Mouse (Mus musculus): ENCODE results near the gene Gatb. TPM values are rescaled to one million over a fixed set of nuclear protein-coding genes. Genes with fewer than 3 reads are reported as not detected.

The Gatb gene
- polyA plus RNA-seq, 1 experiment from 2014 or later: 24.0 TPM

DNA sequence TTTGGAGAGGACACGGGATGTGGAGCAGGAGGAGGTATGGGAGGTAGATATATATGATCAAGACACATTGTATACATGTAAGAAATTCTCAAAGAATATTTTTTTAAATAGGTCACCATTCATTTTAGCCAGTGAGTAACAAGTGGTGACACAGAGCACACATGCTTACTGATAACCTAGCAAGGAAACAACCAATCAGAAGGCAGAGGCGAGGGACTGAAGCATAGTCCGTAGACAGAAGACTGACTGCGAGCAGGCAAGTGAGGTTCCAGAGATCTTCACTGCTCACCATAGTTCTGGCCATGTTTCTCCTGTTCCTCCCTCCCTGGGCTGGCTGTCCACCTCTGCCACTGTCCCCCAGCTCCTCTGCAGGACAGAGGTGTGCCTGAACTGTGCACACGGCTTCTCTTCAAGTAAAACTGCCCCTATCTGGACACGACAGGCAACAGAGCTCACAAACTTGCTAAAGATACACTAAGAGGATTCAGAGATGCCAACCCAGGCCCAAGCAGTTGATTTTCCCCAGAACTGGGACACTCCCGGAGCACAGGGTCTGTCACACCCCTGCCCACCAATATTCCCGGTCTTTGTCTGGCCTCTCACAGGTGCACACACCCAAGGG, 105.5 kb downstream of the Gatb start:
- Histone ChIP-seq H3K27me3 (replicated peaks; ENCODE audit: control insufficient read depth, insufficient read depth, low read length) (no peaks in the 10 kb centered on the region), H3K9ac (replicated peaks; ENCODE audit: low read depth, low read length) (no peak overlapping the region), H3K4me2 (ENCODE audit: low read length) (no peak overlapping the region), H3K4me3 (replicated peaks; ENCODE audit: low read length) (no peak overlapping the region), H3K4me1 (replicated peaks; ENCODE audit: control insufficient read depth, insufficient read depth, low read length) (no peaks in the 10 kb centered on the region), H3K36me3 (ENCODE audit: control insufficient read depth, insufficient read depth) (no peaks in the 10 kb centered on the region), H3K27ac (ENCODE audit: low read length) (no peak overlapping the region), H3K9me3 (ENCODE audit: control insufficient read depth, low read length) (no peaks in the 10 kb centered on the region)
- 87% methylated on average over 8 of the region's 8 CpGs for WGBS
- no peak for ATAC-seq

DNA sequence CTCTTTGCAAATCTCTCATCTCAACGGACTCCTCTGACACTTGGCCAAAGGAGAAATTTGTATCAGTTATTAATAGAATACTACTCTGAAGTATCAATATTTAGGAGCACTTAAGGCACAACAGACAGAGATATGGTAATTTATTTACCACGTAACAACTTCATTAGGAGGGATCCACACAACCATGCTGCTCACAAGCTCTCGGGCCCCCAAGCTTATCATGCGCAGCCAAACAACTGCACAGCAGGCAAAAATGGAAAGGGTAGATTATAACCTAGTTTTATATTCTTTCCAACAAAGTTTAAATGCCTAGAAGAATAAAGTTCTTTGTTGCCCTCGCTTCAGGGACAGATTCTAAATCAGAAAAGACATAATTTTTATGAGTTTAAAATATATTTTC, 106.0 kb downstream of the Gatb start:
- Histone ChIP-seq H3K4me2 (ENCODE audit: low read length) (no peak overlapping the region), H3K4me1 (replicated peaks; ENCODE audit: control insufficient read depth, insufficient read depth, low read length) (no peaks in the 10 kb centered on the region), H3K4me3 (replicated peaks; ENCODE audit: low read length) (no peak overlapping the region), H3K36me3 (ENCODE audit: control insufficient read depth, insufficient read depth) (no peaks in the 10 kb centered on the region), H3K9ac (replicated peaks; ENCODE audit: low read depth, low read length) (no peak overlapping the region), H3K9me3 (ENCODE audit: control insufficient read depth, low read length) (no peaks in the 10 kb centered on the region), H3K27ac (ENCODE audit: low read length) (no peak overlapping the region), H3K27me3 (replicated peaks; ENCODE audit: control insufficient read depth, insufficient read depth, low read length) (no peaks in the 10 kb centered on the region)
- no peak for ATAC-seq
- WGBS: 88% methylated on average over 5 of the region's 5 CpGs

DNA sequence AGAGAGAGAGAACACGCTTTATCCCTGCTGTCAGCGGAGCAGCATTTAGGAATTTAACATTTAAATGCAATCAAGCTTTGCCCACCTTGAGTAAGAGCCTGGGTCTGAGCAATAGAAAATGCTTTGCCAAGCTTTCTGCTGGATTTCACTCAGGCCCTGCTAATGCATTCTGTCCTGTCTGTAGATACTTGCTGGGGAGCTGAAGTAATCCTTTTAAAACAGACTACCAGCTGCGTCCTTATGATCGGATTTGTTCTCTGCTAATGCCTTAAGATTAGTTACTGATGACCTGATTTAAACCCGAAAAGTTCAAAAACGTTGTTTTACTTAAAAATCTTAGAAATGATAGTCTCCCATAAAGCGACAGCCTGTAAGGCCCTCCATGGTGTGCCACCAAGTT, 107.2 kb downstream of the Gatb start:
- 50% methylated on average over 7 of the region's 7 CpGs for WGBS
- ATAC-seq: no peak
- no peak overlapping the region for H3K27ac ChIP-seq (ENCODE audit: low read length)
- H3K4me2 ChIP-seq (ENCODE audit: low read length): no peak overlapping the region
- H3K27me3 ChIP-seq (replicated peaks; ENCODE audit: control insufficient read depth, insufficient read depth, low read length): no peaks in the 10 kb centered on the region
- no peak overlapping the region for H3K9ac ChIP-seq (replicated peaks; ENCODE audit: low read depth, low read length)
- H3K36me3 ChIP-seq (ENCODE audit: control insufficient read depth, insufficient read depth): no peaks in the 10 kb centered on the region
- H3K9me3 ChIP-seq (ENCODE audit: control insufficient read depth, low read length): no peaks in the 10 kb centered on the region
- no peak overlapping the region for H3K4me3 ChIP-seq (replicated peaks; ENCODE audit: low read length)
- H3K4me1 ChIP-seq (replicated peaks; ENCODE audit: control insufficient read depth, insufficient read depth, low read length): no peaks in the 10 kb centered on the region

DNA sequence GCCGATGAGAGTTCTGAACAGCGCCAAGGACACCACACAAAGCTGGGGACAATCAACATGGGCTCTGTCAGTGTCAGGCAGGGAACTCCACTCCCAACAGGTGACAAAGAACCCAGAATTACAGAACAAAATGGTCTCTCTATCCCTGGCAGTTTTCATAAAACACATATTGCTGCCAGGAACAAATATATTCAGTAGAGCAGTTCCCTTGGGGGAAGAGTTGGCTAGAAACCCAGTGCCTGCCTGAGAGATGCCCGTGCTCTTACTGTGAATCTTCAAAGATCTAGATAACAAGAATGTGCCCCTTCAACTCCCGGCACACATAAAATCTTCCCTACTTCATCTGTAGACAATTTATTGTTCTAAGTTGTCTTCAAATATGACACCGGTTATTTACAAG, 109.7 kb downstream of the Gatb start:
- Histone ChIP-seq H3K27ac (ENCODE audit: low read length) (no peak overlapping the region), H3K9me3 (ENCODE audit: control insufficient read depth, low read length) (no peaks in the 10 kb centered on the region), H3K9ac (replicated peaks; ENCODE audit: low read depth, low read length) (no peak overlapping the region), H3K4me3 (replicated peaks; ENCODE audit: low read length) (no peak overlapping the region), H3K4me2 (ENCODE audit: low read length) (no peak overlapping the region), H3K36me3 (ENCODE audit: control insufficient read depth, insufficient read depth) (no peaks in the 10 kb centered on the region), H3K27me3 (replicated peaks; ENCODE audit: control insufficient read depth, insufficient read depth, low read length) (no peaks in the 10 kb centered on the region), H3K4me1 (replicated peaks; ENCODE audit: control insufficient read depth, insufficient read depth, low read length) (no peaks in the 10 kb centered on the region)
- 83% methylated on average over 5 of the region's 5 CpGs for WGBS
- no peak for ATAC-seq

DNA sequence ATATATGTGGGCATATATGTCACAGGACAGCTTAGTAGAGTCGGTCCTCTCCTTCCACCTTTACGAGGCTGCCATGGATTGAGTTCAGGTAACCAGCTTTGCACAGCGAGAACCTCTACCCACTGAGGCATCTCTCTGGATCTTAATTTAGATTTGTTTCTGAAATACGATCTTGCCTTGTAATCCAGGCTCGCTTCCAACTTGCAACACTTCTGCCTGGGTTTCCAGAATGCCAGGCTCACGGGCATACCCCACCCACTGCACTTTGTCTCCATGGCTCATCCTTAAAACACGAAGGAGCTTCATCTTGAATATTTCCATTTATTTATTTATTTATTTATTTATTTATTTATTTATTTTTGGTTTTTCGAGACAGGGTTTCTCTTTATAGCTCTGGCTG, 111.4 kb downstream of the Gatb start:
- H3K4me3 ChIP-seq (replicated peaks; ENCODE audit: low read length): no peak overlapping the region
- WGBS: 86% methylated on average over 8 of the region's 8 CpGs
- no peak overlapping the region for H3K27ac ChIP-seq (ENCODE audit: low read length)
- H3K27me3 ChIP-seq (replicated peaks; ENCODE audit: control insufficient read depth, insufficient read depth, low read length): no peaks in the 10 kb centered on the region
- H3K4me2 ChIP-seq (ENCODE audit: low read length): no peak overlapping the region
- H3K36me3 ChIP-seq (ENCODE audit: control insufficient read depth, insufficient read depth): no peaks in the 10 kb centered on the region
- no peaks in the 10 kb centered on the region for H3K4me1 ChIP-seq (replicated peaks; ENCODE audit: control insufficient read depth, insufficient read depth, low read length)
- no peak for ATAC-seq
- H3K9me3 ChIP-seq (ENCODE audit: control insufficient read depth, low read length): no peaks in the 10 kb centered on the region
- H3K9ac ChIP-seq (replicated peaks; ENCODE audit: low read depth, low read length): no peak overlapping the region

DNA sequence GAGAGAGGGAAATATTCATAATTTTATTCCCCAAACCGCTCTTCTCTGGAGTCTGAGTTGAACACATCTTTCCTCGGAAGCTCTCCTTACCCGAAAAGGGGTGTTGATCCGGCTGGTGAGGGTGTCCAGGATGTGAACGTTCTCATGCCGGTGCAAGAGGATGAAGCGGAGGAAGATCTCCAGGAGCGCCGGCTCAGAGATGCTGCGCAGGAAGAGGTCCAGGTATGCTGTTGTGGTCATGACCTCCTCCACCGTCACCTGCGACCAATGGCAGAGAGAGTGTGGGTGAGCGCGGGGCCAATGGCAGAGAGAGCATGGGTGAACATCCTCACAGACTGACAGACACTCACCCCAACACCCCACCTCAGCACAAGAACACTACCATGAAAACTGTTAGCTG, 114.4 kb downstream of the Gatb start:
- 96% methylated on average over 14 of the region's 14 CpGs for WGBS
- no peak overlapping the region for H3K27ac ChIP-seq (ENCODE audit: low read length)
- H3K4me1 ChIP-seq (replicated peaks; ENCODE audit: control insufficient read depth, insufficient read depth, low read length): no peaks in the 10 kb centered on the region
- no peaks in the 10 kb centered on the region for H3K36me3 ChIP-seq (ENCODE audit: control insufficient read depth, insufficient read depth)
- no peak for ATAC-seq
- no peak overlapping the region for H3K4me3 ChIP-seq (replicated peaks; ENCODE audit: low read length)
- H3K9ac ChIP-seq (replicated peaks; ENCODE audit: low read depth, low read length): no peak overlapping the region
- H3K4me2 ChIP-seq (ENCODE audit: low read length): no peak overlapping the region
- no peaks in the 10 kb centered on the region for H3K27me3 ChIP-seq (replicated peaks; ENCODE audit: control insufficient read depth, insufficient read depth, low read length)
- H3K9me3 ChIP-seq (ENCODE audit: control insufficient read depth, low read length): no peaks in the 10 kb centered on the region

DNA sequence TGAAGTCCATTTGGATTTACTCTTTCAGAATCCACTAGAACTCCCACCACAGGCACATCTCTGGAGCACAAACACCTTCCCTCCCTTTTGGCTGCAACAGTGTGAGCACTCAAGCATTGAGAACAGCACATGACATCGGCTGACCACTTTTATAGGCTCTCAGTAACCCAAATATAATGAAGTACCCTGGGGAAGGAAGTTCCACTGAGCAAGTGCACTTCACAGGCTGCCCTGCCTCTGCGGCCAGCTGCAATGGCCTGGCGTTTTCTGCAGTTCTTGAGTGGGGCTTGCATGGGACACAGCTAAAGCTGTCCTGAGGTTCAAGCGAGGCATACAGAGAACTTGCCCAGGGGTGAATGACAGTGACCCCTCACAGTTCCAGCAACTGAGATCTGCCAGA, 117.2 kb downstream of the Gatb start:
- no peaks in the 10 kb centered on the region for H3K9me3 ChIP-seq (ENCODE audit: control insufficient read depth, low read length)
- no peaks in the 10 kb centered on the region for H3K4me1 ChIP-seq (replicated peaks; ENCODE audit: control insufficient read depth, insufficient read depth, low read length)
- H3K4me2 ChIP-seq (ENCODE audit: low read length): no peak overlapping the region
- H3K27me3 ChIP-seq (replicated peaks; ENCODE audit: control insufficient read depth, insufficient read depth, low read length): no peaks in the 10 kb centered on the region
- no peak overlapping the region for H3K4me3 ChIP-seq (replicated peaks; ENCODE audit: low read length)
- H3K27ac ChIP-seq (ENCODE audit: low read length): no peak overlapping the region
- no peak overlapping the region for H3K9ac ChIP-seq (replicated peaks; ENCODE audit: low read depth, low read length)
- 67% methylated on average over 4 of the region's 4 CpGs for WGBS
- no peak for ATAC-seq
- no peaks in the 10 kb centered on the region for H3K36me3 ChIP-seq (ENCODE audit: control insufficient read depth, insufficient read depth)

DNA sequence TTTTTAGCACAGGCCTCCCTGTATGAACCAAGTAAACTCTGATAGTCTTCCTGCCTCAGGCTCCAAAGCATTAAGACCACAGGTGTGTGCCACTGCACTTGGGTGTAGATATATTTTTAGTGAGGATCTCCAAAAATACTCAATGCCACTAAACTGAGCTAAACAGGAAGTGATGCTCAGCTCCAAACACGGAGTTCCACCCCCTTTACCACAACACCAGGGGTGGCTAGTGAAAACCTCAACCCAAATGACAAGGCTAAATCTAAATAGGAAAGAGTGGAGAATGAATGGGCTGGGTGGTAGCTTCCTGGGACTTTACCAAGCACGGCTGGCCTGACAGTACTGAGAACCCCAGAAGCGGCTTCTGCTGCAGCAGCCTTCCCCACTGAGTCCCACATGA, 119.1 kb downstream of the Gatb start:
- Histone ChIP-seq H3K27me3 (replicated peaks; ENCODE audit: control insufficient read depth, insufficient read depth, low read length) (no peaks in the 10 kb centered on the region), H3K9ac (replicated peaks; ENCODE audit: low read depth, low read length) (no peak overlapping the region), H3K4me1 (replicated peaks; ENCODE audit: control insufficient read depth, insufficient read depth, low read length) (no peaks in the 10 kb centered on the region), H3K9me3 (ENCODE audit: control insufficient read depth, low read length) (no peaks in the 10 kb centered on the region), H3K36me3 (ENCODE audit: control insufficient read depth, insufficient read depth) (no peaks in the 10 kb centered on the region), H3K4me2 (ENCODE audit: low read length) (no peak overlapping the region), H3K4me3 (replicated peaks; ENCODE audit: low read length) (no peak overlapping the region), H3K27ac (ENCODE audit: low read length) (no peak overlapping the region)
- 31% methylated on average over 3 of the region's 3 CpGs for WGBS
- ATAC-seq: no peak

DNA sequence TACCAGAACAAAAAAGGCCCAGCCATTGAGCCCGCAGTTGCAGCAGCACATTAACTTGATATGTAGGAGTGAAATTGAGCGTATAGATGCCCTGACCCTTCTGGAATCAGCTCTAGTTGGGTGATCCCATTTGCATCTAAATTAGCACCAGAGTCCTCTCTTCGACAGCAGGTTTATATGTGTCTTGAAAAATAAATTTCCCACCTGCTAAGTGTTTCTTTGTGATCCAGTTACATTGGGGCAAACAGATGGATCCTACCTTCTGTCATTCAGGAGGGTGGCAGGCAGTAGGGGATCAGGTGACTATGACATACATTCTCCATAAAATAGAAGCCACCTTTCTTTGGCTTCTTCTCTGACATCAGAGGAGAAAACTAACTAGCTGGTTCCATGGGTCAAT, 121.1 kb downstream of the Gatb start:
- H3K9ac ChIP-seq (replicated peaks; ENCODE audit: low read depth, low read length): no peak overlapping the region
- H3K27ac ChIP-seq (ENCODE audit: low read length): no peak overlapping the region
- H3K36me3 ChIP-seq (ENCODE audit: control insufficient read depth, insufficient read depth): no peaks in the 10 kb centered on the region
- no peaks in the 10 kb centered on the region for H3K9me3 ChIP-seq (ENCODE audit: control insufficient read depth, low read length)
- no peak for ATAC-seq
- no peaks in the 10 kb centered on the region for H3K27me3 ChIP-seq (replicated peaks; ENCODE audit: control insufficient read depth, insufficient read depth, low read length)
- H3K4me2 ChIP-seq (ENCODE audit: low read length): no peak overlapping the region
- H3K4me1 ChIP-seq (replicated peaks; ENCODE audit: control insufficient read depth, insufficient read depth, low read length): no peaks in the 10 kb centered on the region
- 66% methylated on average over 3 of the region's 3 CpGs for WGBS
- H3K4me3 ChIP-seq (replicated peaks; ENCODE audit: low read length): no peak overlapping the region

DNA sequence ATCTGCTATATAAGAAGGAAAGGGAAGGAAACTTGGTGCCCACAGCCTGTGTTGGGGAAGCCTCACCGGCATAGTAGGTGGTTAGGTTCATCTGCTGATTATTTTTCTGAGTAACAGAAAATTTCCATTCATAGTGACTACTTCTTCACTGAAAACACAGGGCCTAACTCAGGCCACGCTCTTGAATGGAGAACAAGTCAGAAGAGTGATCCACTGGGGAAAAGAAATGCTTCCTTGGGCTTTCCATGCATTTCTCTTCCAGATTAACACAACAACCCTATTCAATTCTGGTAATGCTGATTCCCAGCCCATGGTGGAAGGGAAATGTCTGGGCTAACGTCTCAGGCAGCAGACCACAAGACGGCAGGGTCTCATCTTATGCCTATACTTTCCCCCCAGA, 124.6 kb downstream of the Gatb start:
- H3K4me3 ChIP-seq (replicated peaks; ENCODE audit: low read length): no peak overlapping the region

More for the DNA sequence above, 124.6 kb downstream of the Gatb start:
- Histone ChIP-seq H3K4me1 (replicated peaks; ENCODE audit: control insufficient read depth, insufficient read depth, low read length) (no peaks in the 10 kb centered on the region), H3K9ac (replicated peaks; ENCODE audit: low read depth, low read length) (no peak overlapping the region), H3K27ac (ENCODE audit: low read length) (no peak overlapping the region), H3K4me2 (ENCODE audit: low read length) (no peak overlapping the region), H3K9me3 (ENCODE audit: control insufficient read depth, low read length) (no peaks in the 10 kb centered on the region), H3K36me3 (ENCODE audit: control insufficient read depth, insufficient read depth) (no peaks in the 10 kb centered on the region), H3K27me3 (replicated peaks; ENCODE audit: control insufficient read depth, insufficient read depth, low read length) (no peaks in the 10 kb centered on the region)
- ATAC-seq: no peak
- 86% methylated on average over 4 of the region's 4 CpGs for WGBS

Measured in forebrain, embryonic 16.5 days (tissue).